Mouse (Mus musculus) forelimb bud, embryonic 11.5 days (tissue): ENCODE results near the gene Atp5e.

Experiments used
- DNase-seq: peaks from one replicate; pipeline ENCODE4 v3.0.0-alpha.2; 2012; ENCODE audit warnings: low read depth, low spot score

The Atp5e gene

GRCm38 (mm10) chr2:174446905-174447304, 17.0 kb downstream of the Atp5e start:
- DNase-seq = no peak

- DNase-seq = no peak
Measured at GRCm38 (mm10) chr2:174446492-174446891, 17.4 kb downstream of the Atp5e start.

GRCm38 (mm10) chr2:174445018-174445417, 18.9 kb downstream of the Atp5e start:
- DNase-seq = no peak

- no peak for DNase-seq
Measured at GRCm38 (mm10) chr2:174444359-174444758, 19.5 kb downstream of the Atp5e start.

- DNase-seq = no peak
Measured at GRCm38 (mm10) chr2:174443046-174443445, 20.9 kb downstream of the Atp5e start.

GRCm38 (mm10) chr2:174442460-174442859, 21.4 kb downstream of the Atp5e start:
- DNase-seq = no peak

GRCm38 (mm10) chr2:174441898-174442297, 22.0 kb downstream of the Atp5e start:
- no peak for DNase-seq

- no peak for DNase-seq
Measured at GRCm38 (mm10) chr2:174439961-174440360, 23.9 kb downstream of the Atp5e start.

GRCm38 (mm10) chr2:174439450-174439838, 24.5 kb downstream of the Atp5e start:
- DNase-seq = no peak

GRCm38 (mm10) chr2:174438737-174439449, 25.0 kb downstream of the Atp5e start, which contains the start of gene Ctsz:
Gene Ctsz (minus strand): TSS chr2:174439039.
- DNase-seq = peak; percentile 43

- DNase-seq = no peak
Measured at GRCm38 (mm10) chr2:174438181-174438580, 25.7 kb downstream of the Atp5e start.

- DNase-seq = no peak
Measured at GRCm38 (mm10) chr2:174437697-174437982, 26.3 kb downstream of the Atp5e start.

GRCm38 (mm10) chr2:174436916-174437696, 26.8 kb downstream of the Atp5e start:
- DNase-seq = no peak

GRCm38 (mm10) chr2:174436076-174436701, 27.7 kb downstream of the Atp5e start:
- no peak for DNase-seq

GRCm38 (mm10) chr2:174434943-174435342, 29.0 kb downstream of the Atp5e start:
- DNase-seq = no peak

GRCm38 (mm10) chr2:174428996-174429591, 34.8 kb downstream of the Atp5e start:
- no peak for DNase-seq

- DNase-seq = no peak
Measured at GRCm38 (mm10) chr2:174428076-174428835, 35.6 kb downstream of the Atp5e start.

- no peak for DNase-seq
Measured at GRCm38 (mm10) chr2:174426856-174427255, 37.0 kb downstream of the Atp5e start.

- no peak for DNase-seq
Measured at GRCm38 (mm10) chr2:174424301-174425085, 39.4 kb downstream of the Atp5e start.

- no peak for DNase-seq
Measured at GRCm38 (mm10) chr2:174421107-174421506, 42.8 kb downstream of the Atp5e start.
